Mouse (Mus musculus): Measurements from ENCODE around the gene Hoxb2.

Hoxb2 gene

DNA sequence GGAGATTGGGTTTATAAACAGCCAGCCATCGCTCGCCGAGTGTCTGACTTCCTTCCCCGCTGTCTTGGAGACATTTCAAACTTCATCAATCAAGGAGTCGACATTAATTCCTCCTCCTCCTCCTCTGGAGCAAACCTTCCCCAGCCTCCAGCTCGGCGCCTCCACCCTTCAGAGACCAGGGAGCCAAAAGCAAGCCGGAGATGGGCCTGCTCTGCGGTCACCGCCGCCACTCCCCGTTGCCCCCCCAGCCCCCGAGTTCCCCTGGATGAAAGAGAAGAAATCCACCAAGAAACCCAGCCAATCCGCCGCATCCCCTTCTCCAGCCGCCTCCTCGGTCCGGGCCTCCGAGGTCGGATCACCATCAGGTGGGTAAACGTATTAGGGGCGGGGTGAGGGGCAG, 1.5 kb downstream of the Hoxb2 start:
- peak; percentile 83 for DNase-seq

GRCm38 (mm10) chr11:96352691-96353521, 2.6 kb downstream of the Hoxb2 start:
- peak; percentile 81 for DNase-seq

GRCm38 (mm10) chr11:96353522-96353841, 3.2 kb downstream of the Hoxb2 start:
- DNase-seq = peak; percentile 67

GRCm38 (mm10) chr11:96353939-96354338, 3.6 kb downstream of the Hoxb2 start:
- peak; percentile 61 for DNase-seq

- DNase-seq = peak; percentile 82
Observed at GRCm38 (mm10) chr11:96354376-96354775, 4.1 kb downstream of the Hoxb2 start.

GRCm38 (mm10) chr11:96354801-96355311, 4.5 kb downstream of the Hoxb2 start:
- no peak for DNase-seq

DNA sequence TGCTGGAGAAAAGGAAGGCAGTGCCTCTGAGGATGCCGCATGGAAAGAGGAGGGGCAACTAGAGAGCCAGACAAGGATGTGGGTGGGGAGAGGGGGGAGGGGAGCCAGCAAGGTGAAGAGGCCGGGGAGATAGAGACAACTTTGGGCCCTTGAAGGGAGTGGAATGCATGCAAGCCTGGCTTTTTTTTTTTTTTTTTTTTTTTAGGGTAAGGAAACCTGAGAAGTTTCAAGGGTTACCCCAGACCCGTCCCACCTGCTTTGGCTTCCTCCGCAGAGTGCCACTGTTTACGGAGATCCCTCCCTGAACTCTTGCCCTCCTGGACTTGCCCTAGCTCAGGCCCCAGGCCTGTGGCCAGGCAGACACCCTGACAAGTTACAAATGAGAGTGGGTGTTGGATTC, 13.5 kb downstream of the Hoxb2 start:
- peak; percentile 43 for DNase-seq

DNA sequence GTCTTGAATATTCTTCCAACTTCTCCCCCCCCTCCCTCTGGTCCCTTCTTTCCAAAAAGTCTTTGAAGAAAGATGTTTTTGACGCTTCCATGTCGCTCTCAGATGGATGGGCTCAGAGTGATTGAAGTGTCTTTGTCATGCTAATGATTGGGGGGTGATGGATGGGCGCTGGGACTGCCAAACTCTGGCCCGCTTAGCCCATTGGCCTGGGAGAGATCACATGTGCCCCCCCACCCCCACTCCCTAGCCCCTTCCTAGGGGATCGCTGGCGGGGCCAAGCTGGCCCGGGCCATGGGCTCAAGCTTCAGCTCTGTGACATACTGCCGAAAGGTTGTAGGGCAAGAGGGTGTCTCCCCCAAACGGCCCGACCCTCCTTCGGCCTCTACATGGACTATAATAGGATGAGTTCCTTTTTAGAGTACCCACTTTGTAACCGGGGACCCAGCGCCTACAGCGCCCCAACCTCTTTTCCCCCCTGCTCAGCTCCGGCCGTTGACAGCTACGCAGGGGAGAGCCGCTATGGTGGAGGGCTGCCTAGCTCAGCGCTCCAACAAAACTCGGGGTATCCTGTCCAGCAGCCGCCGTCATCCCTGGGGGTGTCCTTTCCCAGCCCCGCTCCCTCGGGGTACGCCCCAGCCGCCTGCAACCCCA, 15.2 kb downstream of the Hoxb2 start, which contains the start of gene Hoxb1:
Gene Hoxb1 (plus strand): TSS at position 312 of the 651 bp plus-strand sequence.
- no peak for DNase-seq

- peak; percentile 61 for DNase-seq
Observed at GRCm38 (mm10) chr11:96366092-96367041, 16.0 kb downstream of the Hoxb2 start.

- no peak for DNase-seq
Observed at GRCm38 (mm10) chr11:96367141-96367540, 16.8 kb downstream of the Hoxb2 start.

GRCm38 (mm10) chr11:96368686-96369085, 18.4 kb downstream of the Hoxb2 start:
- DNase-seq = no peak

DNA sequence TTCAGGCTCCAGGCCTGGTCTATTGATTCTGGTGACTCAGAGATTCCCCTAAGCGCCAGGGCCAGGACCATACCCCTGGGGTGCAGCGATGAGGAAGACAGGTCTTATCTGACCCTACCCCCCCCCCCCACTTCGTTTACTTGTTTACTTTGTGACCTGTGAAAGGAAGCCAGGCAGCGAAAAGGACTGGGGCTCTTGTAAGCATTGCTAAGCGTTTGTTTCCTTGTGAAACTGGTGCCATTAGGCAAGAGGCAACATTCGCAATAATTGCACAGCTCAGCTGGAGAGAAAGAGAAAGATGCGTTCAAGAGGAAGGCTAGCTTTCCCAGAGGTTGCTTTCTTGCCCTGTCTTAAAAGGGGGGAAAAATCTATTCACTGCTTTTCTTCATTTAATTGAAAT, 18.8 kb downstream of the Hoxb2 start:
- no peak for DNase-seq

DNA sequence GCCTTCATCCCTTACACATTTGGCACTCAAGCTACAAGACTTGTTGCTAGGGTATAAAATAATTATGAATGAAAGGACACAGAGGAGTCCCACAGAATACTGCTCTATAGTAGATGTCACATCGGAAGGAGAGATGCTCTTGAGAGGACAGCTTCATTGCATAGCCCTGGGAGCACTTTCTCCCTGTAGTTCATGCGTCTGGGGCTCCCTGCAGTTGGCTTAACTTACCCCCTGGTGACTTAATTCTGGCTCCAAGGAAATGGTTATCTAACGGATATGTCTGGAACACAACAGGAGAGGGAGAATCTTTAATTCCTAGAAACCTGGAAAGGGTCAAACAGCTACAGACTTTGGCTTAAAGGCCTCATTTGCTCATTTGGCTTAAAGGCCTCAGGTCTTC, 21.4 kb downstream of the Hoxb2 start:
- no peak for DNase-seq

DNA sequence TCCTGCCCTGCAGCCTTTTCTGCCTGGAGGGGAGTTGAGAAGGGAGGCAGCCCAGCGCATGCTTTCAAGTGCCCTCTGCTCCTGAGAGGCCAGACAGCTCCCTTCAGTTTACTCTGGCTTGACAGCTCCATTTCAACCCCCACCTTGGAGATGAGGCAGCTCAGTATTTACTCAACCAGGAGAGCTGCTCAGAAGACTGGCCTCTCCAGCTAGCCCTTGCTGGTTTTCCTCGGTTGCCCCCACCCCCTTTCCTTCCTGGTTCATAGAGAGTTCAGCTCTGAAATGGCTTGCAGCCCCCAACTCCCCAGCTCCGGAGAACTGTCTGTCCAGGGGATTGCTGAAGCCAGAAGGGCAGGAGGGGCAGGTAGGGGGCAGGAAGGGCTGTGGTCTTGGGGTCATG, 22.2 kb downstream of the Hoxb2 start:
- no peak for DNase-seq

GRCm38 (mm10) chr11:96374810-96375209, 24.5 kb downstream of the Hoxb2 start:
- DNase-seq = no peak

DNA sequence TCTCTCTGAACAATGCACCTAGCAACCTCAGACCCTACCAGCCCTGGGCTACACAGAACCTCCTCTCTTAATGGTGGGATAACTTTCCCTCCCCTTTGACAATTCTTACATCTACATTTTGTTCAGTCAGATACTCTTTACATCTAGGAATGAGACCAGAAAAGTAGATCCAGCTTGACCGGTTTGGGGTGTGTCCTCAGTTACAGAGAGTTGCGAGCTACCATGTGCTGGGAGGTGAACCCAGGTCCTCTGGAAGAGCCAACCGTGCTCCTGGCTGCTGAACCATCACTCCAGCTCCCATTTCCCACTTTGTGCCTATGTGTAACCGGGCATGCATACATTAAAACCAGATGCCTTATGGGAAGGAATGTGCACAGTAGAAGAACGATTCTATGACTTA, 33.1 kb downstream of the Hoxb2 start:
- DNase-seq = no peak

GRCm38 (mm10) chr11:96387635-96388034, 37.3 kb downstream of the Hoxb2 start:
- no peak for DNase-seq

DNA sequence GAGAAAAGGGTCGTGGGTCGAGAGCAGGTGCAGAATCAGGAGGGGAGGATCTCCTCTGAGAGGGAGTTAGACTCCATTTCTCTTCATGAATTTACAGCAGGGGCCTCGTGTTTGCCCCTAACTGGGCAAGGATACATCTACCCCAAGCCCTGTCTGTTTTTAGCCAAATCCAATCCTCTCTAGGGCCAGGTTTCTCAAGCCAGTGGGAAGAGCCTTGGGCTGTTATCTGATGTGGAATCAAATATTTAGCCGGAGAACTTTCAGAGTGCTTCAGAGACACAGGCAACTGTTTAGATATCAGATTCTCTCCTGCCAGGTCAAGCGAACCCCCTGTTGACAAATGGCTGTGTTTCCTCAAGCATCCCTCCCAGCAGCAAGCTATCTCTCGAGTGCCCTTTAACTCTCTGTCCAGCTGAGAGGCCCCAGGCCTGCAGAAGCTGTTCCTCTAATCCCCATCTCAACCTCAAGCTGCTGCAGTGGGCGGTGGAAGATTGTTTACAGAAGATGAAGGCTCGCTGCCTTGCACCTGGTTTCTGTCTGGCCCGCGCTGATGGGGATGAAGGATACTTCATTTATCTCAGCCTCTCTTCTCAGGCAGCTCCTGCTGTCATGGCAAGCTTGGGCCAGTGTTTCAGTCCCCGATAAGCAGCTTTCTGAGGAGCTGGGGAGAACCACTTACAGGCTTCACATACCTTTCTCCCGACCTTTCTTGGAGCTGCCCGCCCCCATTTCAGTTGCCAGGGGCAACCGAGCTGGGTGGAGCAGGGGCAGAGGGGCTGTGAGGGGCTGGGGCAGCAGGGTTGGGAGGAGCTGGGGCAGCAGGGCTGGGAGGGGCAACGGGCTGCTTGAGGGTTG, 46.7 kb downstream of the Hoxb2 start:
- DNase-seq = peak; percentile 44

- no peak for DNase-seq
Observed at GRCm38 (mm10) chr11:96397806-96398335, 47.5 kb downstream of the Hoxb2 start.

DNA sequence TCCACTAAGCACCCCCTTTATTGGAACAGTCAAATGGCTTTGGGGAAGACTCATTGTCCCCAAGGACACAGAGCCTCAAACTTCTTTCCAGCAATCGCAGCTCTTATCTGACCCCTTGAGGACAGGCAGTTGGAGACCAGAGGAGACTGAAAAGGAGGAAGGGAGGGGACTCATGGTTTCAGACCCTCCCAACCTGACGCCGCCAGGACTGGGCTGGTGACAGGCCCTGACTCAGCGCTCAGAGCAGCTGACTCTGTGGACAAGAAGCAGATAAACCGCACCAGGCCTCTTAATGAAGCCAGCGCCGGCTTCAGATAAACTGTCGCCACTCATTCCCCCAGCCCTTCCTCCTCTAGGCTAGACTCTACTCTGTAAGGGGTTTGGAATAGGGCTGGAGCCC, 49.6 kb downstream of the Hoxb2 start:
- peak; percentile 42 for DNase-seq

Data from kidney, postnatal 10 days (tissue).